Mouse (Mus musculus) megakaryocyte-erythroid progenitor cell, adult 5-6 weeks (primary cell): ENCODE measurements around the gene 1700015G11Rik. TPM values are rescaled to one million over a fixed set of nuclear protein-coding genes. Genes with fewer than 3 reads are reported as not detected.
A peak's percentile ranks its signal among the peaks of the same experiment; 100 is the strongest.

Experiments used
- ATAC-seq: replicated peaks from 2 replicates; pipeline ENCODE4 v1.8.0; 2016; ENCODE audit warnings: mild to moderate bottlenecking, inconsistent platforms; ENCODE audit not compliant: severe bottlenecking, poor library complexity, low FRiP score, low TSS enrichment
- total RNA-seq, 2 experiments: library from RNA; stranded (forward) in 1 of 2; stranded (reverse) in 1 of 2; fragments of 200-1000, 215-1000 nt in 1 of 2; fragments of >200 nt in 1 of 2; fragmentation: Nextera tagmentation in 1 of 2; gene quantifications; 2 replicates each; pipeline ENCODE4 v1.2.3; 2014 to 2017

The 1700015G11Rik gene
- total RNA-seq, 2 experiments from 2014 or later, result not detected

- ATAC-seq, result peak; percentile 79
These were observed 43.2 kb downstream of the 1700015G11Rik start for GRCm38 (mm10) chr7:51972252-51972855.

DNA sequence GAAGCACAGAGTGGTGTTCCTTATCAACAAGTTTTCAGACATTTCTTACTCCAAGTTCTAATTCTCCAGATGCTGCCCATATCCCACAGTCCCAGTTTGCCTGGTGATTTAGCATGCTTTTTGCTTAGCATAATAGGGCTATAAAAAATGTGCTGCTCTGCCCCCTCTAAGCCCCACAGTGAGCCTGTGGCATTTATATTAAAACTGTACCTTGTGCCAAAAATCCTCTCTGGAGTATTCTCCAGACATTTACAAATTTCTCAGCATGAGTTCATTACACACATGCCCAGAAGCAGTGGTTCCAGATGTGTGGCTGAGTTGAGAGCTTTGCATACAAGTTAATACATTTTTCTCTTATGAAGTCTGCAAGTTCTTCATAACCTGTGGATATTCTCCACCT lies 46.1 kb downstream of the 1700015G11Rik start:
- no peak for ATAC-seq

GRCm38 (mm10) chr7:51967581-51967980 lies 47.9 kb downstream of the 1700015G11Rik start:
- ATAC-seq, result no peak

DNA sequence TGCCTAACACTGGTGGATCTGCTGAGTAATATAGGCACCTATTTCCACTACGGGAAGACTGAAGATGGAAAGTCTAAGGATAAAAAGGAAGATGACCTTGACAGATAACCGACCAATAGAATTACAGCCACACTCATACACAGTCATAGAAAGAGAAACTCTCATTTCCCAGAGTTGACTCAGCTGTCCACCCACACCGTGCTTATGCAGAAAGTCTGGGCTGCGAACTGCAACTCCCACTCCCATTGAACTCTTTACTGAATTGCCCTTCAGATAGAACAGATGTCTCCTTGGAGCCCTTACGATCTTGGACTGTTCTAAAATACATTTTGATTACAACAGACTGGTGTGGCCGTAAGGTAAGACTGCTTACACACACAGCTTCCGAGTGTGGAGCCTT lies 50.8 kb downstream of the 1700015G11Rik start:
- no peak for ATAC-seq

GRCm38 (mm10) chr7:51962219-51962952 lies 53.1 kb downstream of the 1700015G11Rik start:
- ATAC-seq, result no peak

Other genes starting within 250 kb of the 1700015G11Rik start
- gene Gas2, start 153.7 kb downstream of the 1700015G11Rik start, total RNA-seq (2014; fragmentation: Nextera tagmentation), result 8.5 and 21.8 TPM in 2 replicates
- 6.3 and 9.0 TPM in 2 replicates for gene Gas2, start 153.7 kb downstream of the 1700015G11Rik start, total RNA-seq (2017)
- 11.9 and 19.4 TPM in 2 replicates for gene Fancf, start 153.5 kb downstream of the 1700015G11Rik start, total RNA-seq (2014; fragmentation: Nextera tagmentation)
- 9.3 and 12.4 TPM in 2 replicates for gene Fancf, start 153.5 kb downstream of the 1700015G11Rik start, total RNA-seq (2017)
- gene Svip, start 9.7 kb downstream of the 1700015G11Rik start, total RNA-seq (2014; fragmentation: Nextera tagmentation), result 22.7 and 26.2 TPM in 2 replicates
- 16.6 and 21.8 TPM in 2 replicates for gene Svip, start 9.7 kb downstream of the 1700015G11Rik start, total RNA-seq (2017)